Mouse (Mus musculus) limb, embryonic 13.5 days (tissue): ENCODE data around the gene Otx1. TPM values are rescaled to one million over a fixed set of nuclear protein-coding genes. Genes with fewer than 3 reads are reported as not detected.

Experiments
- ATAC-seq: fragments of 200-750 bp; cut with Nextera tagmentation; 2 replicates; pipeline ENCODE4 v1.8.0; 2017; ENCODE audit warnings: low read depth, moderate number of reproducible peaks, moderate TSS enrichment; ENCODE audit not compliant: low FRiP score
- H3K27ac ChIP-seq: fragments of 300-500 bp; sonication (generic); 2 replicates; pipeline ENCODE4 v1.5.1; 2015; ENCODE audit warnings: inconsistent platforms, mild to moderate bottlenecking, moderate library complexity
- H3K27me3 ChIP-seq: fragments of 300-500 bp; sonication (generic); 2 replicates; pipeline ENCODE4 v1.6.1; 2015; ENCODE audit warnings: mild to moderate bottlenecking, inconsistent platforms
- H3K36me3 ChIP-seq: fragments of 300-500 bp; sonication (generic); 2 replicates; pipeline ENCODE4 v1.6.1; 2015; ENCODE audit warnings: inconsistent platforms, mild to moderate bottlenecking, moderate library complexity
- H3K4me1 ChIP-seq: fragments of 300-500 bp; sonication (generic); 2 replicates; pipeline ENCODE4 v1.6.1; 2015; ENCODE audit warnings: inconsistent platforms
- H3K4me2 ChIP-seq: fragments of 300-500 bp; sonication (generic); replicated peaks from 2 replicates; pipeline ENCODE4 v1.6.1; 2015; ENCODE audit warnings: inconsistent platforms, mild to moderate bottlenecking, moderate library complexity
- H3K4me3 ChIP-seq: fragments of 300-500 bp; sonication (generic); 2 replicates; pipeline ENCODE4 v1.5.1; 2015; ENCODE audit warnings: moderate library complexity, mild to moderate bottlenecking, inconsistent platforms
- H3K9ac ChIP-seq: fragments of 300-500 bp; sonication (generic); 2 replicates; pipeline ENCODE4 v1.6.1; 2015; ENCODE audit warnings: mild to moderate bottlenecking, inconsistent platforms
- H3K9me3 ChIP-seq: fragments of 300-500 bp; sonication (generic); 2 replicates; pipeline ENCODE4 v1.6.1; 2016; ENCODE audit warnings: inconsistent platforms
- WGBS: fragments of 180-500 bp; shearing (Covaris S2); methylation state at CpG from one replicate; pipeline ENCODE4 v1.1.7; 2015; 5-methylcytosine and 5-hydroxymethylcytosine counted together
- polyA plus RNA-seq: library from polyadenylated mRNA; unstranded; fragments of >200 nt; fragmentation: Nextera tagmentation; extraction: Ambion mirVana; gene quantifications from 2 replicates; pipeline ENCODE4 v1.2.1, GENCODE M21; 2015

Otx1 gene
- polyA plus RNA-seq, 1 experiment from 2014 or later: 1.6 TPM

- Histone ChIP-seq H3K27me3 (peaks cover 90% of the 10 kb centered on the region), H3K9me3 (no peaks in the 10 kb centered on the region), H3K36me3 (no peaks in the 10 kb centered on the region), H3K4me3 (peak overlapping the region; percentile 32), H3K27ac (no peak overlapping the region), H3K4me2 (peak overlapping the region; percentile 57; the same call in 1 of the 2 replicates), H3K4me1 (peaks cover 46% of the 10 kb centered on the region), H3K9ac (no peak overlapping the region)
- 2% methylated on average over 20 of the region's 20 CpGs for WGBS
- ATAC-seq: no peak
Observed at GRCm38 (mm10) chr11:21997561-21998140, 5.0 kb downstream of the Otx1 start.

GRCm38 (mm10) chr11:21996661-21997560 is 5.8 kb downstream of the Otx1 start:
- Histone ChIP-seq H3K36me3 (no peaks in the 10 kb centered on the region), H3K4me1 (peaks cover 39% of the 10 kb centered on the region), H3K4me2 (peak overlapping the region; percentile 57), H3K27ac (no peak overlapping the region), H3K9me3 (no peaks in the 10 kb centered on the region), H3K9ac (no peak overlapping the region), H3K4me3 (peak overlapping the region; percentile 32), H3K27me3 (peaks cover 94% of the 10 kb centered on the region)
- WGBS: under 1% methylated on average over 62 of the region's 63 CpGs
- no peak for ATAC-seq

GRCm38 (mm10) chr11:21996325-21996647 is 6.4 kb downstream of the Otx1 start:
- Histone ChIP-seq H3K36me3 (no peaks in the 10 kb centered on the region), H3K9me3 (no peaks in the 10 kb centered on the region), H3K4me2 (peak overlapping the region; percentile 57), H3K4me1 (peaks cover 33% of the 10 kb centered on the region), H3K4me3 (peak overlapping the region; percentile 32), H3K27me3 (peaks cover 92% of the 10 kb centered on the region), H3K9ac (no peak overlapping the region), H3K27ac (no peak overlapping the region)
- WGBS: 2% methylated on average over 13 of the region's 13 CpGs
- ATAC-seq: no peak

- no peak overlapping the region for H3K9ac ChIP-seq
Observed at GRCm38 (mm10) chr11:21995534-21996324, 7.0 kb downstream of the Otx1 start.

GRCm38 (mm10) chr11:21994377-21995370 is 8.0 kb downstream of the Otx1 start:
- no peak for ATAC-seq
- H3K27ac ChIP-seq: no peak overlapping the region
- H3K27me3 ChIP-seq: peaks cover 86% of the 10 kb centered on the region
- H3K36me3 ChIP-seq: no peaks in the 10 kb centered on the region
- no peak overlapping the region for H3K9ac ChIP-seq
- no peaks in the 10 kb centered on the region for H3K9me3 ChIP-seq
- WGBS: 3% methylated on average over 34 of the region's 34 CpGs
- no peak overlapping the region for H3K4me2 ChIP-seq
- no peak overlapping the region for H3K4me3 ChIP-seq
- peaks cover 24% of the 10 kb centered on the region for H3K4me1 ChIP-seq

More at GRCm38 (mm10) chr11:21995534-21996324, 7.0 kb downstream of the Otx1 start:
- H3K36me3 ChIP-seq: no peaks in the 10 kb centered on the region
- H3K4me2 ChIP-seq: peak overlapping the region; percentile 57; the same call in 1 of the 2 replicates
- peaks cover 92% of the 10 kb centered on the region for H3K27me3 ChIP-seq
- H3K9me3 ChIP-seq: no peaks in the 10 kb centered on the region
- H3K4me3 ChIP-seq: peak overlapping the region; percentile 32
- H3K4me1 ChIP-seq: peaks cover 28% of the 10 kb centered on the region
- no peak overlapping the region for H3K27ac ChIP-seq
- ATAC-seq: no peak
- 2% methylated on average over 27 of the region's 27 CpGs for WGBS

- Histone ChIP-seq H3K4me2 (peak overlapping the region; percentile 34), H3K4me1 (peaks cover 24% of the 10 kb centered on the region), H3K4me3 (peak overlapping the region; percentile 21), H3K9ac (no peak overlapping the region), H3K36me3 (no peaks in the 10 kb centered on the region), H3K27me3 (peaks cover 86% of the 10 kb centered on the region), H3K9me3 (no peaks in the 10 kb centered on the region), H3K27ac (no peak overlapping the region)
- ATAC-seq: no peak
- 2% methylated on average over 46 of the region's 47 CpGs for WGBS
Observed at GRCm38 (mm10) chr11:21993597-21994376, 8.9 kb downstream of the Otx1 start.

GRCm38 (mm10) chr11:21992761-21993596 is 9.7 kb downstream of the Otx1 start:
- Histone ChIP-seq H3K4me3 (peak overlapping the region; percentile 21), H3K36me3 (no peaks in the 10 kb centered on the region), H3K27ac (no peak overlapping the region), H3K4me1 (peaks cover 24% of the 10 kb centered on the region), H3K27me3 (peaks cover 86% of the 10 kb centered on the region), H3K9me3 (0 out of 2 replicates have a peak, but pooled peaks cover 3% of the 10 kb centered on the region), H3K4me2 (peak overlapping the region; percentile 34), H3K9ac (no peak overlapping the region)
- WGBS: 2% methylated on average over 94 of the region's 96 CpGs
- peak; percentile 18; the same call in 1 of the 2 replicates for ATAC-seq

GRCm38 (mm10) chr11:21988398-21988946 is 14.2 kb downstream of the Otx1 start:
- Histone ChIP-seq H3K27me3 (peaks cover 53% of the 10 kb centered on the region), H3K9me3 (0 out of 2 replicates have a peak, but pooled peaks cover 3% of the 10 kb centered on the region), H3K27ac (no peak overlapping the region), H3K4me3 (no peak overlapping the region), H3K36me3 (no peaks in the 10 kb centered on the region), H3K9ac (no peak overlapping the region), H3K4me2 (no peak overlapping the region), H3K4me1 (peaks cover 10% of the 10 kb centered on the region; the same call in 1 of the 2 replicates)
- WGBS: 82% methylated on average over 1 of the region's 1 CpGs
- ATAC-seq: no peak

GRCm38 (mm10) chr11:21985118-21985517 is 17.6 kb downstream of the Otx1 start:
- Histone ChIP-seq H3K4me2 (no peak overlapping the region), H3K9me3 (0 out of 2 replicates have a peak, but pooled peaks cover 3% of the 10 kb centered on the region)
- 48% methylated on average over 1 of the region's 1 CpGs for WGBS

More at GRCm38 (mm10) chr11:21985118-21985517, 17.6 kb downstream of the Otx1 start:
- Histone ChIP-seq H3K4me1 (0 out of 2 replicates have a peak, but pooled peaks cover 3% of the 10 kb centered on the region), H3K36me3 (no peaks in the 10 kb centered on the region), H3K4me3 (no peak overlapping the region), H3K27ac (no peak overlapping the region), H3K9ac (no peak overlapping the region), H3K27me3 (peaks cover 29% of the 10 kb centered on the region)
- no peak for ATAC-seq
